Mouse (Mus musculus) C2C12 (cell line): ENCODE results near the gene Gm10644.

Experiments
- CTCF ChIP-seq: IDR thresholded peaks from one replicate; pipeline ENCODE4 v1.5.1; 2011; ENCODE audit not compliant: control insufficient read depth, insufficient read depth, insufficient read length
- MYOD1 ChIP-seq: IDR thresholded peaks from one replicate; pipeline ENCODE4 v1.6.1; 2011; ENCODE audit warnings: low read depth; ENCODE audit not compliant: control insufficient read depth, insufficient read length
- MYOG ChIP-seq: IDR thresholded peaks from one replicate; pipeline ENCODE4 v1.6.1; 2011; ENCODE audit not compliant: control insufficient read depth, insufficient read length; ENCODE audit errors: extremely low read depth

GRCm38 (mm10) chr8:83888409-83888808 lies 66.6 kb downstream of the Gm10644 start:
- no peak for TF ChIP-seq CTCF
- no peak for TF ChIP-seq MYOG
- TF ChIP-seq MYOD1: no peak
